Mouse (Mus musculus) midbrain, postnatal 0 days (tissue): ENCODE measurements at regions not wholly inside any gene's neighbourhood (a gene's known extent, or its start where the extent isn't known, plus 50 kb on each side); places are given as distances from the start of the nearest gene placed in this dataset.
"Not testable (repeated sequence)": the region's sequence is repeated elsewhere in the genome, so short reads cannot be mapped to it uniquely, and the experiment has no call there.

Experiments used
- ATAC-seq: fragments of 200-750 bp; cut with Nextera tagmentation; 2 replicates; pipeline ENCODE4 v1.8.0; 2017; ENCODE audit warnings: moderate number of reproducible peaks, mild to moderate bottlenecking, moderate TSS enrichment, moderate library complexity; ENCODE audit not compliant: low FRiP score
- DNase-seq: peaks from one replicate; pipeline ENCODE4 v3.0.0-alpha.2; 2015; ENCODE audit warnings: low spot score
- H3K27ac ChIP-seq: fragments of 300-500 bp; sonication (generic); 2 replicates; pipeline ENCODE4 v1.5.1; 2014; ENCODE audit warnings: low read depth, mild to moderate bottlenecking, low read length, mixed read lengths
- H3K27me3 ChIP-seq: fragments of 300-500 bp; sonication (generic); 2 replicates; pipeline ENCODE4 v1.6.1; 2014; ENCODE audit warnings: low read length, control low read depth, mixed read lengths; ENCODE audit not compliant: insufficient read depth
- H3K36me3 ChIP-seq: fragments of 300-500 bp; sonication (generic); 2 replicates; pipeline ENCODE4 v1.6.1; 2014; ENCODE audit warnings: low read length, control low read depth, mixed read lengths; ENCODE audit not compliant: insufficient read depth
- H3K4me1 ChIP-seq: fragments of 300-500 bp; sonication (generic); 2 replicates; pipeline ENCODE4 v1.6.1; 2014; ENCODE audit warnings: mild to moderate bottlenecking, control low read depth, antibody characterized with exemption, low read length, mixed read lengths; ENCODE audit not compliant: insufficient read depth
- H3K4me2 ChIP-seq: fragments of 300-500 bp; sonication (generic); 2 replicates; pipeline ENCODE4 v1.6.1; 2014; ENCODE audit warnings: low read depth, mild to moderate bottlenecking, low read length, mixed read lengths; ENCODE audit not compliant: poor library complexity, severe bottlenecking
- H3K4me3 ChIP-seq: fragments of 300-500 bp; sonication (generic); 2 replicates; pipeline ENCODE4 v1.5.1; 2014; ENCODE audit warnings: low read depth, mild to moderate bottlenecking, low read length, moderate library complexity
- H3K9ac ChIP-seq: fragments of 300-500 bp; sonication (generic); replicated peaks from 2 replicates; pipeline ENCODE4 v1.6.1; 2014; ENCODE audit warnings: mild to moderate bottlenecking, low read length, moderate library complexity, mixed read lengths; ENCODE audit not compliant: poor library complexity, severe bottlenecking
- H3K9me3 ChIP-seq: fragments of 300-500 bp; sonication (generic); 2 replicates; pipeline ENCODE4 v1.6.1; 2016; ENCODE audit warnings: low read length, control low read depth
- CTCF ChIP-seq: IDR thresholded peaks from 2 replicates; pipeline ENCODE4 v1.5.1; 2016; ENCODE audit warnings: antibody characterized with exemption, mild to moderate bottlenecking
- WGBS: fragments of 180-500 bp; shearing (Covaris S2); extraction: QIAGEN DNeasy Blood & Tissue Kit; methylation state at CpG from one replicate; pipeline ENCODE4 v1.1.7; 2014; 5-methylcytosine and 5-hydroxymethylcytosine counted together

- H3K36me3 ChIP-seq = no peaks in the 10 kb centered on the region
- no peak overlapping the region for H3K9ac ChIP-seq
- no peak overlapping the region for H3K27ac ChIP-seq
- DNase-seq = peak; percentile 1
- H3K4me3 ChIP-seq = no peak overlapping the region
- no peak overlapping the region for H3K4me2 ChIP-seq
- no peaks in the 10 kb centered on the region for H3K27me3 ChIP-seq
- ATAC-seq = no peak
- TF ChIP-seq CTCF = no peak
- 31% methylated on average over 5 of the region's 5 CpGs for WGBS
- H3K9me3 ChIP-seq = no peaks in the 10 kb centered on the region
- no peaks in the 10 kb centered on the region for H3K4me1 ChIP-seq
Measured at GRCm38 (mm10) chr14:37820918-37821632, 686.0 kb upstream of the Ghitm start.

GRCm38 (mm10) chr14:37819959-37820358, 684.9 kb upstream of the Ghitm start:
- no peaks in the 10 kb centered on the region for H3K9me3 ChIP-seq
- DNase-seq (no peak), ATAC-seq (no peak)
- WGBS = 29% methylated on average over 7 of the region's 7 CpGs
- H3K4me3 ChIP-seq = no peak overlapping the region
- peak; percentile 24; the same call in 1 of the 2 replicates for TF ChIP-seq CTCF
- H3K27me3 ChIP-seq = no peaks in the 10 kb centered on the region
- no peak overlapping the region for H3K4me2 ChIP-seq
- no peak overlapping the region for H3K9ac ChIP-seq
- H3K4me1 ChIP-seq = no peaks in the 10 kb centered on the region
- no peaks in the 10 kb centered on the region for H3K36me3 ChIP-seq
- no peak overlapping the region for H3K27ac ChIP-seq

GRCm38 (mm10) chr14:37795642-37796041, 660.6 kb upstream of the Ghitm start:
- no peaks in the 10 kb centered on the region for H3K27me3 ChIP-seq
- no peak overlapping the region for H3K4me3 ChIP-seq
- TF ChIP-seq CTCF = no peak
- H3K9me3 ChIP-seq = no peaks in the 10 kb centered on the region
- no peak overlapping the region for H3K9ac ChIP-seq
- H3K36me3 ChIP-seq = no peaks in the 10 kb centered on the region
- DNase-seq (no peak), ATAC-seq (no peak)
- whole genome bisulfite sequencing = 87% methylated on average over 2 of the region's 2 CpGs
- H3K27ac ChIP-seq = no peak overlapping the region
- H3K4me1 ChIP-seq = no peaks in the 10 kb centered on the region
- H3K4me2 ChIP-seq = no peak overlapping the region

- DNase-seq (no peak), ATAC-seq (no peak)
- no peak for TF ChIP-seq CTCF
- H3K4me2 ChIP-seq = no peak overlapping the region
- no peak overlapping the region for H3K4me3 ChIP-seq
- no peak overlapping the region for H3K9ac ChIP-seq
- H3K36me3 ChIP-seq = no peaks in the 10 kb centered on the region
- H3K27ac ChIP-seq = no peak overlapping the region
- no peaks in the 10 kb centered on the region for H3K9me3 ChIP-seq
- 91% methylated on average over 1 of the region's 1 CpGs for WGBS
- no peaks in the 10 kb centered on the region for H3K27me3 ChIP-seq
- H3K4me1 ChIP-seq = no peaks in the 10 kb centered on the region
Measured at GRCm38 (mm10) chr14:37765729-37766128, 630.7 kb upstream of the Ghitm start.

GRCm38 (mm10) chr14:37749661-37750060, 614.6 kb upstream of the Ghitm start:
- H3K4me1 ChIP-seq, H3K27ac ChIP-seq, H3K4me3 ChIP-seq, H3K27me3 ChIP-seq, H3K9me3 ChIP-seq, H3K36me3 ChIP-seq, H3K9ac ChIP-seq, H3K4me2 ChIP-seq, DNase-seq, ATAC-seq: not testable (repeated sequence)

- ATAC-seq = no peak
- H3K4me2 ChIP-seq = no peak overlapping the region
- H3K9me3 ChIP-seq = no peaks in the 10 kb centered on the region
- no peak for TF ChIP-seq CTCF
- H3K27me3 ChIP-seq = no peaks in the 10 kb centered on the region
- H3K4me1 ChIP-seq = no peaks in the 10 kb centered on the region
- no peak for DNase-seq
- no peak overlapping the region for H3K27ac ChIP-seq
- H3K4me3 ChIP-seq = no peak overlapping the region
- H3K36me3 ChIP-seq = no peaks in the 10 kb centered on the region
- WGBS = 94% methylated on average over 7 of the region's 7 CpGs
- no peak overlapping the region for H3K9ac ChIP-seq
Measured at GRCm38 (mm10) chr14:37749162-37749561, 614.1 kb upstream of the Ghitm start.
